Mouse (Mus musculus): ENCODE measurements around the gene Tmem189. TPM values are rescaled to one million over a fixed set of nuclear protein-coding genes. Genes with fewer than 3 reads are reported as not detected.

Tmem189 gene
- polyA plus RNA-seq, 1 experiment from 2014 or later = 43.3 TPM

GRCm38 (mm10) chr2:167606745-167607123 is 82.9 kb downstream of the Tmem189 start:
- ATAC-seq (ENCODE audit: insufficient read depth) = no peak
- no peak overlapping the region for H3K9ac ChIP-seq
- 78% methylated on average over 4 of the region's 4 CpGs for WGBS
- no peak for TF ChIP-seq CTCF (IDR thresholded peaks at IDR 0.05; ENCODE audit: low read depth)
- H3K27ac ChIP-seq (ENCODE audit: low read depth) = no peak overlapping the region
- no peaks in the 10 kb centered on the region for H3K4me1 ChIP-seq (ENCODE audit: insufficient read depth)
- H3K27me3 ChIP-seq (ENCODE audit: insufficient read depth, low read length) = no peaks in the 10 kb centered on the region
- peaks cover 27% of the 10 kb centered on the region; the same call in 1 of the 2 replicates for H3K36me3 ChIP-seq (ENCODE audit: insufficient read depth)
- no peaks in the 10 kb centered on the region for H3K9me3 ChIP-seq (ENCODE audit: low read depth, low read length)
- no peak overlapping the region for H3K4me3 ChIP-seq (ENCODE audit: low read depth, low read length)
- DNase-seq = no peak
- no peak overlapping the region for H3K4me2 ChIP-seq

GRCm38 (mm10) chr2:167605817-167606744 is 83.5 kb downstream of the Tmem189 start:
- 49% methylated on average over 17 of the region's 17 CpGs for WGBS
- no peak overlapping the region for H3K9ac ChIP-seq
- ATAC-seq (ENCODE audit: insufficient read depth) (no peak), DNase-seq (no peak)
- H3K4me3 ChIP-seq (ENCODE audit: low read depth, low read length) = no peak overlapping the region
- TF ChIP-seq CTCF (IDR thresholded peaks at IDR 0.05; ENCODE audit: low read depth) = no peak
- H3K36me3 ChIP-seq (ENCODE audit: insufficient read depth) = peaks cover 27% of the 10 kb centered on the region; the same call in 1 of the 2 replicates
- H3K4me2 ChIP-seq = no peak overlapping the region
- no peaks in the 10 kb centered on the region for H3K27me3 ChIP-seq (ENCODE audit: insufficient read depth, low read length)
- no peaks in the 10 kb centered on the region for H3K9me3 ChIP-seq (ENCODE audit: low read depth, low read length)
- no peaks in the 10 kb centered on the region for H3K4me1 ChIP-seq (ENCODE audit: insufficient read depth)
- no peak overlapping the region for H3K27ac ChIP-seq (ENCODE audit: low read depth)

GRCm38 (mm10) chr2:167605178-167605794 is 84.3 kb downstream of the Tmem189 start:
- WGBS = 17% methylated on average over 11 of the region's 11 CpGs
- H3K4me1 ChIP-seq (ENCODE audit: insufficient read depth) = peaks cover 1% of the 10 kb centered on the region; the same call in 1 of the 2 replicates

GRCm38 (mm10) chr2:167602978-167603377 is 86.6 kb downstream of the Tmem189 start:
- TF ChIP-seq CTCF (IDR thresholded peaks at IDR 0.05; ENCODE audit: low read depth) = peak; percentile 72
- peaks cover 9% of the 10 kb centered on the region; the same call in 1 of the 2 replicates for H3K36me3 ChIP-seq (ENCODE audit: insufficient read depth)
- ATAC-seq (ENCODE audit: insufficient read depth) = peak; percentile 64
- no peak overlapping the region for H3K4me3 ChIP-seq (ENCODE audit: low read depth, low read length)
- 40% methylated on average over 5 of the region's 5 CpGs for WGBS
- H3K9me3 ChIP-seq (ENCODE audit: low read depth, low read length) = no peaks in the 10 kb centered on the region
- no peak overlapping the region; the same call in 1 of the 2 replicates for H3K9ac ChIP-seq
- H3K4me1 ChIP-seq (ENCODE audit: insufficient read depth) = peaks cover 16% of the 10 kb centered on the region
- peak; percentile 87 for DNase-seq
- no peak overlapping the region for H3K27ac ChIP-seq (ENCODE audit: low read depth)
- H3K4me2 ChIP-seq = no peak overlapping the region
- no peaks in the 10 kb centered on the region for H3K27me3 ChIP-seq (ENCODE audit: insufficient read depth, low read length)

More at GRCm38 (mm10) chr2:167605178-167605794, 84.3 kb downstream of the Tmem189 start:
- no peak overlapping the region for H3K27ac ChIP-seq (ENCODE audit: low read depth)
- peaks cover 22% of the 10 kb centered on the region; the same call in 1 of the 2 replicates for H3K36me3 ChIP-seq (ENCODE audit: insufficient read depth)
- TF ChIP-seq CTCF (IDR thresholded peaks at IDR 0.05; ENCODE audit: low read depth) = peak; percentile 98
- no peaks in the 10 kb centered on the region for H3K9me3 ChIP-seq (ENCODE audit: low read depth, low read length)
- H3K4me2 ChIP-seq = no peak overlapping the region
- H3K27me3 ChIP-seq (ENCODE audit: insufficient read depth, low read length) = no peaks in the 10 kb centered on the region
- H3K4me3 ChIP-seq (ENCODE audit: low read depth, low read length) = no peak overlapping the region
- peak; percentile 96 for DNase-seq
- ATAC-seq (ENCODE audit: insufficient read depth) = peak; percentile 68; the same call in 1 of the 2 replicates
- no peak overlapping the region for H3K9ac ChIP-seq

GRCm38 (mm10) chr2:167602364-167602763 is 87.3 kb downstream of the Tmem189 start:
- no peak overlapping the region for H3K27ac ChIP-seq (ENCODE audit: low read depth)
- peaks cover 17% of the 10 kb centered on the region for H3K4me1 ChIP-seq (ENCODE audit: insufficient read depth)
- H3K36me3 ChIP-seq (ENCODE audit: insufficient read depth) = peaks cover 8% of the 10 kb centered on the region; the same call in 1 of the 2 replicates
- ATAC-seq (ENCODE audit: insufficient read depth) = no peak
- H3K9me3 ChIP-seq (ENCODE audit: low read depth, low read length) = no peaks in the 10 kb centered on the region
- no peak overlapping the region for H3K4me3 ChIP-seq (ENCODE audit: low read depth, low read length)
- TF ChIP-seq CTCF (IDR thresholded peaks at IDR 0.05; ENCODE audit: low read depth) = no peak
- DNase-seq = no peak
- no peak overlapping the region for H3K9ac ChIP-seq
- 82% methylated on average over 2 of the region's 2 CpGs for WGBS
- no peaks in the 10 kb centered on the region for H3K27me3 ChIP-seq (ENCODE audit: insufficient read depth, low read length)
- H3K4me2 ChIP-seq = no peak overlapping the region

- WGBS = 56% methylated on average over 8 of the region's 8 CpGs
- Histone ChIP-seq H3K9me3 (ENCODE audit: low read depth, low read length) (no peaks in the 10 kb centered on the region), H3K9ac (no peak overlapping the region), H3K4me3 (ENCODE audit: low read depth, low read length) (no peak overlapping the region), H3K27me3 (ENCODE audit: insufficient read depth, low read length) (no peaks in the 10 kb centered on the region), H3K36me3 (ENCODE audit: insufficient read depth) (no peaks in the 10 kb centered on the region), H3K27ac (ENCODE audit: low read depth) (no peak overlapping the region), H3K4me1 (ENCODE audit: insufficient read depth) (peaks cover 34% of the 10 kb centered on the region), H3K4me2 (no peak overlapping the region)
- ATAC-seq (ENCODE audit: insufficient read depth) = no peak
- DNase-seq = no peak
- TF ChIP-seq CTCF (IDR thresholded peaks at IDR 0.05; ENCODE audit: low read depth) = no peak
These were observed 89.1 kb downstream of the Tmem189 start for GRCm38 (mm10) chr2:167600481-167600995.
